In the genomic region with DNA sequence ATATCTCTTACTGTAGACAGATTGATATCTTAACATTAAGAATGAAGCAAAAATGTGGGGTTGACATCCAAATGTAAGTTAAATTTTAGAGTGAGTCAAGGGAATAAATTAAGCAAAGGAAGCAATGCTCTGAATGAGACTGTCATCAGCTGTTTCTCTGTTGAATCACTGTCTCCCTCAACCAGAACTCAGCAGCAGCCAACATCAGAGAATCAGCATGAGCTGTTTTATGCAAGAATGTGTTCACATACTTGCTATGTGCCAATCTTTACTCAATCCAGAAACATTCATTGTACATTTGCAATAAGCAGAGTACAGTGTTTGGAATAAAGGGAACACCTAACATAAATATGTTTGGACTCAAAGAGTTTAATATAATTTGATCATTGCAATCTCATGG, we compare ENCODE assay signal across 15 mouse cellular contexts.
DNase-seq lines count a peak whose midpoint lies in the region.
"Had no signal": no experiment of that assay in that cellular context is flagged by ENCODE, and none has a peak within 500 bp of the region (broad histone marks: within the 10 kb centered on the region; RNA-seq: fewer than 3 reads in every experiment).

No protein-coding gene starts in this region.

- DNase-seq in layer of hippocampus, adult 18-20 months (ENCODE audit: low spot score in 2 of 2), result peak; percentile 2 to 11
- no peak for DNase-seq in layer of hippocampus, adult 11-12 months (ENCODE audit: low spot score)
- DNase-seq in 3T3-L1 (ENCODE audit: low read depth, low spot score), result peak; percentile 86
- DNase-seq in adipocyte (ENCODE audit: low spot score), result peak; percentile 45
- DNase-seq in fibroblast of lung, adult 2 months (ENCODE audit: low read depth), result peak; percentile 34
- DNase-seq in cerebellum, adult 8-10 months, result no peak
- no peak for DNase-seq in thymus, postnatal 10 days (ENCODE audit: low spot score in 2 of 2)
- DNase-seq in spleen, postnatal 14 days (ENCODE audit: low spot score in 2 of 2), result no peak
- DNase-seq: adrenal gland, adult 2 months; adrenal gland, postnatal 25 days; cerebellum, adult 11-12 months; cerebellum, postnatal 10 days; embryo, embryonic 11 days; gastrocnemius, adult 2 months; gastrocnemius, postnatal 25 days had no signal

Comparison
In these comparisons a context has a peak if more than half of its experiments do, and no peak if none do; other contexts are left out.
1. DNase-seq: peak in layer of hippocampus, adult 18-20 months (2 of 2), 3T3-L1 (single experiment), adipocyte (single experiment) and fibroblast of lung, adult 2 months (single experiment); none in layer of hippocampus, adult 11-12 months (single experiment), cerebellum, adult 8-10 months (single experiment), thymus, postnatal 10 days (0 of 2) and spleen, postnatal 14 days (0 of 2).